Mouse (Mus musculus): Measurements from ENCODE around the gene Plekhn1.

Gene Plekhn1

DNA sequence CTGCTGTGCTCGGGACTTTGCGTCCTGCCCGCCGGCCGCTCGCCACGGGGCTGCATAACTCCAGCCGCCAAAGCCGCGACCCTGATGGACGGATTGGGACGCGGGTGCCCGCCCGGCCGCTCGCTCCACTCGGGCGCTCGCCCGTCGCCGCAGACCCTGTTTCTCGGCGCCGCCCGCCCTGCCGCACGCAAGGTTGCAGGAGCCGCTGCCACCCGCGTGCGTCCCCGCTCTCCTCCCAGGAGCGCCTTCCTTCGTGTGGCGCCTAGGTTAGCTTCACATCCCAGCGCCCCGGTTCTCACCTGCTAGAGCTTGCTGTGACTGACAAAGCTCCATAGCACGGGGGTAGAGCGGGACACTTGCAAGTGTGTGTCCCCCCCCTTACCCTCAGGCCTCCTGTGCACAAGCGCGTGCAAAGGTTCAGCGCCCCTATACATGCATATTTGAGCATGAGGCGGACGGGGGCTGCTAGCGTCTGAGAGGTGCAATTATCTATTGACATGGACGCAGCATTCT is at the start of gene Plekhn1:
Plekhn1 (minus strand) TSS at position 157 of the 513 bp plus-strand sequence.
- DNase-seq (ENCODE audit: low read depth, low spot score), result peak; percentile 60

DNA sequence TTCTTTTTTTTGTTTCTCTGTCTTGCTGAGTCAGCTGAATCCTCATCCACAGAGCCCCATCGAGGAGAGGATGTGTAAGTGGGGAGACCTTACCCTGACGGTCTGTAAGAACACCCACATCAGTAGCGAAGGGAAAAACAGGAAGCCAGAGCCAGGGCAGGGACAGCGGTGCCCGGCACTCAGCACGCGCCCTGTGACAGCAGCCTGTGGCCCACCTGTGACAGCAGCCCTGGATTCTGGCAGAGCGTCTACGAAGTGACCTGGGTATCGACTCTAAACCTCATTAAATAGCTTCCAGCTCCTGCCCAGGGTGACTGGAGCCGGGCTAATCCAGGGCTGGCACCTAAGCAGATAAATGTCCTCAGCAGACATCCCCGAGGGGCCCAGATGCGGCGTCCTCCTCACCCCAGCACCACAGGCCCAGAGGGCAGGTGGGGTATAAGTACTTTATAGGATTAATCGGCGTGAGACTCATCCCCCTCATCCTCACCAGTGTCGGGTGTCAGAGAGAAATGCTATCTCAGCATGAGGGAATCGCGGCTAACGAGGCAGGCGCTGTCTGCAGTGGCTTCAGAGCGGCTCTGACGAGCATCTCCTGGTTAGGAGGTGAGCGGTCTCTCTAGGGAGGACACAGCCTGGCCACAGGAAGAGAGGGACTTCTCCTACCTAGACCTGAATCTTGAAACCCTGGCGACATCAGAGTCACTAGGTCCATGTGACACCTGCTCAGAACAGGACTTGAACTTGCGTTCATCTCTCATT is 20.6 kb upstream of the Plekhn1 start, which contains the start of gene Samd11:
Samd11 (minus strand) TSS at position 580 of the 762 bp plus-strand sequence.
- DNase-seq (ENCODE audit: low read depth, low spot score), result no peak

DNA sequence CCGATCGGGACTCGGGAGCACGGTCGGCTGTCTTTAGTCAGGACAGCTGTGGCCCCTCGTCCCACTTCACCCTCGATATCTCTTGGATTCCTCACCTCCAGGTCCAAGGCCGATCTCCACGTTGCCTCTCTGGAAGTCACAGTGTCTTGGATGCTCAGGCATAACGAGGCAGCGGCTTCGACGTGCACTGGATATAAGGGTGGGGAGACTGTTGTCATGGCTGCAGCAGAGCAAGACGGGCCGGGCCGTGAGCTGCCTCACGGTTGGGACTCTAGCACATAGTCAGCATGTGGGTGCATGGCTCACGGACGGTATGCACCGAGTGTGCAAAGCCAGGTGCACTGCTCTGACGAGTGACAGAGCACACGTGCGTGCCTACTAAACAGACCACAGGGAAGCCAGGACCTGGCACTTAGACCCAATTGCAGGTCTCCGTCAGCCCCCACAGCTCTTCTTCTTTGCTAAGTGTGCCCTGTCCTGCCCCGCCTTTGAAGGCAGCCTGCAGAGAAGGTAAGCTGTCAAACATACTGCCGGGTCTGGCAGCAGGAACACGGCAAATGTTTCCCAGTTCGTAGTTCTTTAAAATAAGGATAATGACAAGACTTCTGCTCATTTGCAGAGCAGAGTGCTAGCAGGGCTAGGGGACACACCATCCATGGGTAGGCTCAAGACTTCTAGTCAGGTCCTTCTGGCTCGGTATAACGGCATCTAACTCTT is 19.9 kb upstream of the Plekhn1 start:
- no peak for DNase-seq (ENCODE audit: low read depth, low spot score)

DNA sequence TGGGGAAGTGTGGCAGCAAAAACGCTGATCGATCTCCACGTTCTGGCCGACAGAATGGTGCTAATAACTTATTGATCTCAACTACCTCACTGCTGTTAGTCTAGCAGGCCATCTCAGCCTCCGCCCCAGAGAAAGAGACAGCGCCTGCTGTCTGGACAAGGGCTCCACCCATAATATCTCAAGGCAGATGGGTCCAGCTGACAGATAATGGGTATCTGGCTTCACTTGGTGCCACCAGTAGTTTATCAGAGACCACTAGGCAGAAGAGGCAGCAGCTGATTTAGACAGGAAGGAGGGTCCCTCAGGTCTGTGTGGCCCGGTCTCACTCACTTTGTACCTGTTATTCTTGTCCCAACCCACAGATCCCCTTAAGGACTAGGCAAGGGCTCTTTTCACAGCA is 18.4 kb upstream of the Plekhn1 start:
- no peak for DNase-seq (ENCODE audit: low read depth, low spot score)

DNA sequence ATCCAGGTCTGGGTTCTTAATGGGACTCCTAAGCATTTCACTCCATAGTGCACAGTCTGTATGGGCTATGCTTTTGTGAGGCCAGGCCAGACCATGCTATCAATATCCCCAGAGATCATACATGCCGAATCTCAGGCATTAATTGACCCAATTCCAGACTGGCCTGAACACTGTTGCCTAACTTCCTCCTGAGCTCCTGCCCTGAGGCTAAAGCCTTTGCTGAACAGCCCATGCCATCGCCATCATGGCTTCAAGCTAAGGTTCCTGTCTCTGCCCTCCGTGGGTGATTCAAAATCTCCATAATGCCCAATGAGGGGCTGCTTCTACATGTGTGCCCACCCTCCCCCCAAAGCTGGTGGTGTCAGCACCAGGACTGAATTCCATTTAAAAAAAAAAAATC is 18.0 kb upstream of the Plekhn1 start:
- no peak for DNase-seq (ENCODE audit: low read depth, low spot score)

DNA sequence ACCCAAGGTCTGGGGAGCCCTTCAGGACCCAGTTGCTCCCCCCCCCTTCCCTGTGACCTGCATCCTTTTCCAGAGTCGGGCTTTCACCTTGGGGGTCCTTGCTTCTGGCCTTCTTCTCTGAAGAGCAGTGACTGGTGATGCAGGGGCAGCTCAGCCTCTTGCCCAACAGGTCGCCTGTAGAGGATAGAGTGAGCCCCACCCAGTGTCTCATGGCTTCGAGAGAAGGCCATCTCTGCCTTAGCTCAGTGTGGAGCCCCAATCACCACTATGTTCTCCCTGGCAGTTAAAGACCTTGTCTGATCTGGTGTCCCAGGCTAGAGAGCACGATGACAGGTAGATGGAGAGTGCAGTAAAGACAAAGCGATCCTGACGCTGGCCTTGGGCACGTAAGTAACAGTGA is 17.5 kb upstream of the Plekhn1 start:
- no peak for DNase-seq (ENCODE audit: low read depth, low spot score)

DNA sequence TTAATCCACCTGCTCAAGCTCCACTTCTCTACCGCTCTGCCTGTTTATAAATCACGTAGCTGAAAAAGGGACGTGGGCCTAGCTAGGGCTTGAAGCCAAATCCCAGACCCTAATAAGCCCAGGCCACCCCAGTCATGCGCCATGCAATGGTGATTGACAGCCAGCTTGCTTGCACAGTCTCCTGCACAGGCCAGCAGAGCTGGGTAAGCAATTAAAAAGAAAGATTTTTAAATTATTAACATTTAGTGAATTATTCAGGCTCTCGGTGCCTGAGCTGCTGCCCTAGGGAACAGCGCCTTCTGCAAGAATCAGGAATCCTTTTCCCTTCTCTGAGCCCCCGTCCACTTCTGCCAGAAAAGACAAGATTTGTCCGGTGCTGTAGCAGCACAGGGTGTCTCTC is 16.4 kb upstream of the Plekhn1 start:
- DNase-seq (ENCODE audit: low read depth, low spot score), result no peak

DNA sequence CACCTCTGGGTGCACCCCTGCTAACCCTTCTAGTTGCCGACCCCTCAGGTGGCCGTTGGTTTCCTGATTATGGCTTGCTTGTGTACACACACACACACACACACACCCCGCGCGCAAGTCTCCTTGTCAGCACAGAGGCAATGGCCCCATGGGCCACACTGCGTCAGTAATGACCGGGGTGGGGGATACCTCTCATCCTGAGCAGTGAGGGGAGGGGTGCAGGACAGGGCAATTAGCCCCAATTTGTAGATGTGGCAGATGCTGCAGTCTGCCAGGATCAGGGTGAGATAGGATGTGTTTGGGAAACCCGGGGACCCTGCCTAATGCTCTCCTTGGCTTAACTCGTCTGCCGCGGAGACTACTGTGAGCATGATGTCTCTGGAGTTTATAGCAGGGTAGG is 14.9 kb upstream of the Plekhn1 start:
- DNase-seq (ENCODE audit: low read depth, low spot score), result no peak

DNA sequence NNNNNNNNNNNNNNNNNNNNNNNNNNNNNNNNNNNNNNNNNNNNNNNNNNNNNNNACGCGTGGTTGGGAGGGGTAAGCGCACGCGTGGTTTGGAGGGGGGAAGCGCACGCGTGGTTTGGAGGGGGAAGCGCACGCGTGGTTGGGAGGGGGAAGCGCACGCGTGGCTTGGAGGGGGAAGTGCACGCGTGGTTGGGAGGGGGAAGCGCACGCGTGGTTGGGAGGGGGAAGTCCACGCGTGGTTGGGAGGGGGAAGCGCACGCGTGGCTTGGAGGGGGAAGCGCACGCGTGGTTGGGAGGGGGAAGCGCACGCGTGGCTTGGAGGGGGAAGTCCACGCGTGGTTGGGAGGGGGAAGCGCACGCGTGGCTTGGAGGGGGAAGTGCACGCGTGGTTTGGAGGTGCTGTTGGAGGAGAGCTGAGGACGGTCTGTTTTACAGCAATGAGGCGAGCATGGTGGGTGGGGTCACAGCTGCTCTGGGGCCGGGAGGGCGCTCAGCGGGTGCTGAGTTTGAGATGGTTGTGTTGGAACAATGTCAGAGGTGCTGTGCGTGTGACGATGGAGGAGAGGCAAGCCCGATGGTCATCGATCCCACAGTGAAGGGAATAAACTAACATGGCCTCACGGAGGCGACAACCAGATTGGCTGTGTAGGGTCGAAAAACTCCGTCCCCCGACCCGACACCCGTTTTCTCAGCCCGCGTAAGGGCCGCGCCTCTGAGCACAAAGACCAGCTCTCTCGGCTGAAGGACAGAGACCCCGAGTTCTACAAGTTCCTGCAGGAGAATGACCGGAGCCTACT is 2.2 kb upstream of the Plekhn1 start:
- DNase-seq (ENCODE audit: low read depth, low spot score), result peak; percentile 52

DNA sequence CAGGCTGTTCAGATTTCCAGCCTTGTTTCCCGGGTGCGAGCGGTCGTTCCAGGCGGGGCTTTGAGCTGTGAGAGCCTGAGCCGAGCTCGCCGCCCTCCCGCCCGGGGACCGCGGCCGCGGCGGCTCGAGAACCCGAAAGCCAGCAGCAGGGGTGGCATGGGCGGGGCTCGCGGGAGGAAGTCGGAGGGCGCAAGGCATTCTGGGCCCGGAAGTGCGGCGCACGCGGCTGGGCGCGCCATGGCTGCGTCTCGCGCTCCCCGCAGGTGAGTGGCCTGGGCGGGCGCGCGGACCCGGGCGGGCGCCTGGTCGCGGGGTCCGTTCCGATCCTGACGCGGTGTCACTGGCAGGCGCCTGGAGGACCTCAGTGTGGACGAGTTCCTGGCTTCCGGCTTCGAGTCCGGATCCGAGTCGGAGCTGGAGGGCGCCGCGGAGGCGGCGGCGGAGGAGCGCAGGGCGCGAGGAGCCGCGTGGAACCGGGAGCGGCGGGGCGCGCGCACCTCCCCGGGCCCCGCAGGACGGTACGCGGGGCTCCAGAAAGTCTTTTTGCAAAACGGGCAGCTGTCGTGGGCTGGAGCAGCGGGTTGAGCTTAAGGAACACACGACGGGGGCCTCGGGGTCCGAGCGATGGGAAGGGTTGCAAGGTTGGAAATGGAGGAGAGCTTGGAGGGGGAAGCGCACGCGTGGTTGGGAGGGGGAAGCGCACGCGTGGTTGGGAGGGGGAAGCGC is 1.3 kb upstream of the Plekhn1 start, which contains the start of gene Noc2l:
Noc2l (plus strand) TSS at position 203 of the 726 bp plus-strand sequence.
- peak; percentile 90 for DNase-seq (ENCODE audit: low read depth, low spot score)

DNA sequence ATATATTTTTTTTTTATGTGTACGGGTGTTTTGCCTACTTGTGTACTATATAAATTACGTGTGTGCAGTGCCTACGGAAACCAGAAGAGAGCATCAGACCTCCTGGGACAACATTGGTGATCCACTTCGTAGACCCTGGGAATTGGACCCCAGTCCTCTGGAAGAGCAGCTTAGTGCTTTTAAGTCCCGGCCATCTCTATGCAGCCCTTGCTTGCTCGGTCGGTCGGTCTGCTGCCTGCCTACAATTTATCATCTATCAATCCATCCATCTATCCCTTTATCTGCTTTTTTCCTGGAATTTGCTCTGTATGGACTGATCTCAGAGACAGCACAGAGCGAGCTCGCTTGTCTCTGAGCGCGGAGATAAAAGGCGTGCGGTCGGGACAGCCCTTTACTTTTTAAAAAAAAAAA is 708 bp upstream of the Plekhn1 start:
- peak; percentile 78 for DNase-seq (ENCODE audit: low read depth, low spot score)

DNA sequence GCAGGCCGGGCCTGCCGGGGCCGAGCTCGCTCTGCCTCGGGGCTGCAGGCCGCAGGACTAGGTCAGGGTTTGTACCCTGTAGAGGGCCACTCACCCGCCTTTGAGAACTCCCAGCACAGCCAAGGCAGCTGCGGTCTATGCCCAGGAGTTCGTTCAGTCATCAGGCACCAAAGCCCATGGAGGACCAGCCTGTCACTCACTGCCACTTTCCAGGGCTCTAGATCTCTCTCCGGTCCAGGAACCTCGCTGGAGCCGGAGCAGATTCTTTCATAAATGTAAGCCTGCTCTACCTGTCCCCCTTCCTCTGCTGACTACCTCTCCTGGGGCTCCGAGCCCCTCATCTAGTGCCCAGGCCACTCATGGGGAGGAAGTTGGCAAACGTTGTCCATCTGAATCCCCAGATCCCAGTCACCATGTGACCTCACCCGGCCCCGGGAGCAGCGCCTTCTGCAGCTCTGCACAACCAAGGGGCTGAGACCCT is 596 bp downstream of the Plekhn1 start:
- no peak for DNase-seq (ENCODE audit: low read depth, low spot score)

DNA sequence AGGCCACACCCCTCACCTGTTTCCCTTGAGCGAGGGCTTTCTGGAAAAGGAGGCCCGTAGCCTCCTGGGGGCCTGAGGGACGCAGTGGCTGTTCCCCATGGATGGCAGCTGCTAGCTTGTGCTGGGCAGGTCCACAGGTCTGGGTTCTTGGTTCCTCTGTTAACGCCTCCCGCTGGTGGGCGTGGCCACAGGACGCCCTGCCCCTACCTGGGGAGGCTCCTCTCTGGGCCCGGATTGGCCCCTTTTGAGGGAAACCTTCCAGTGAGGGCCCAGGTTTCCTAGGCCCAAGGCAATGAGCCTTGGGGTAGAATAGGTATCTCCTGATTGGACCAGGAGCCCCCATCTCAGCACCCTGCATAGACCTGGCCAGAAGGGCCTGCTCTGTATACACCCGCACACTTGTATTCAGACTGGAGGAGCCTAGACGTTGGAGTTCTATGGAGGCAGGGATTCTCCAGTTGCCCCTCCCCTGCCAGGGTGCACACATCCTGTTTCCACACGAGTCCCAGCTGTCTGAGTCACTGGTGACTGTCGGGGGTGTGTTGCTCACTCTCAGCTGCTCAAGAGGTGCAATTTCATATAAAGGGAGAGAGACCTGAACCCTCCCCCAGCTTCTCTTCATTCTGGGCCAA is 6.1 kb downstream of the Plekhn1 start:
- peak; percentile 41 for DNase-seq (ENCODE audit: low read depth, low spot score)

DNA sequence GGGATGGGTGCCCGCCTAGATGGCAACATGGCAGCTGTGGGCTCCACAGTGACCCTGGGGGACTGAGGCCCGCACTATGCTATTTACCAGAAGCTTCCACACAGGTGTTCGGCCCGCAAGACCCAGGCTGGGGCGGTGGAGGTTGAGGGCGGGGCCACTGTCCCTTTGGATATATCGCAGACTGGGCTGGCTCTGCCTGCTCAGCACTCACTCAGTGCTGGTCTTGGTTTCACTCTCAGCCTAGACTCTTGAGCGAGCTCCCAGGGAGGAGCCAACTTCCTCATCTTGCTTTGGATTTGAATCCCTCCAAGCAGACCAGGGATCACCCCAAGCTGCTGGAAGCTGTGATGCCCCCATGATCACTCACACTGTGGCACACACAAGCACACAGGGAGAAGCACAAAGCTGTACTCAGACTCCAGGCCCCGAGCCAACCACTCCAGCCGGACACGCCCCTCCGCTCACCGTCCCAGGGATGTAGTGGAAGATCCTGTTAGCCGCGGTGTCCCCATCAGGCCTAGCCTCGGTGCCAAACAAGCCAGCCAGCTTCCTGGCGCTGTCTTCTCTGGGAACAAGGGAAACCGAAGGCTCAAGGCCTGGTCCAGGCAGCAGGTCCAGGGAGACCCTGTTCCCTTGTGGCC is 6.8 kb downstream of the Plekhn1 start:
- DNase-seq (ENCODE audit: low read depth, low spot score), result no peak

DNA sequence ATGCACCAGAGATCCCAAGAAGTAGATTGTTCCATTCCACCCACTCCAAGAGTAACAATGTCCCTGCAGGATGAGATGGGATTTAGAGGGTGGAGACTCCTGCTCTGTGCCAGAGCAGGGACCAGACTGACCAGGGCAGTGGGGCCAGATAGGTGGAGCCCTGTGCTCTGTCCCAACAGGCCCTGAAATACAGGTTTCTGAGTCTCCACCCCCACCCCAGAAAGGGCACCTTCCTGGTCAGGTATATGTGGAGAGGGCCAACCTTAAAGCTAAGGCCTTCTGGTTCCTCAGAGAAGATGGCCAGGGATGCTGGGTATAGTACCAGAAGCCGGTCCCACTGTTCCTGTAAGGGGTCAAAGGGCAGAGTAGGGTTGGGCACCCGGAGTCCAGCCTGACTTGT is 10.4 kb downstream of the Plekhn1 start:
- DNase-seq (ENCODE audit: low read depth, low spot score), result no peak

DNA sequence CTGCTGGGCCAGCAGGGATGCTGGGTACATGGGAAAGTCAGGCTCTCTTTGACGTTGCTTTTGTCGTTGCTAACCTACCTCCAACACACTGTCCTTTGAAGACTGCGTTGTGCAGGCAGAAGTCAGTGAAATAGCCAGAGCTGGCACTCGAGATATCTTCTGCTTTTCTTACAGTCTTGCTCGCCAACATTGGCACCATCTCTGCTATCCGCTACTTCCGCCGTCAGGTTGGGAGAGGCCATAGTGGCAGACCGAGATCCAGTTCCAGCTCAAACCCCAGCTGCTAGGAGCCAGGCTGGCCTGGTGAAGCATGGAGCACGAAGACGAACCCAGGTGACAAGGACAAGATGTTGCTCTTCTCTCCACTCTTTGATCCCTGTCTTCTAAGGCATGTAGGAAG is 14.7 kb downstream of the Plekhn1 start:
- no peak for DNase-seq (ENCODE audit: low read depth, low spot score)

DNA sequence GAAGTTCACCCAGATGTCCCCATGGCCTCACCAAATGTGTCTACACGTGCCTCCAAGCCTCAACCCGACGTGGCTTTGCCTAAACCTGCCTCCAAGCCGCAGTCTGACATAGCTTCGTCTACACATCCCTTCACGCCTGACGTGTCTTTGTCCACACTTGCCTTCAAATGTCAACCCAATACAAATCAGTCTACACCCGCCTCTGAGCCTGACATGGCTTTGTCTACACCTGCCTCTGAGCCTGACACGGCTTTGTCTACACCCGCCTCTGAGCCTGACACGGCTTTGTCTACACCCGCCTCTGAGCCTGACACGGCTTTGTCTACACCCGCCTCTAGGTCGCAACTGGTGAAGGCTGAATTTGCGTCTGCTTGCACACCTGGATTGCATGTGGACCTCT is 16.8 kb downstream of the Plekhn1 start:
- no peak for DNase-seq (ENCODE audit: low read depth, low spot score)

DNA sequence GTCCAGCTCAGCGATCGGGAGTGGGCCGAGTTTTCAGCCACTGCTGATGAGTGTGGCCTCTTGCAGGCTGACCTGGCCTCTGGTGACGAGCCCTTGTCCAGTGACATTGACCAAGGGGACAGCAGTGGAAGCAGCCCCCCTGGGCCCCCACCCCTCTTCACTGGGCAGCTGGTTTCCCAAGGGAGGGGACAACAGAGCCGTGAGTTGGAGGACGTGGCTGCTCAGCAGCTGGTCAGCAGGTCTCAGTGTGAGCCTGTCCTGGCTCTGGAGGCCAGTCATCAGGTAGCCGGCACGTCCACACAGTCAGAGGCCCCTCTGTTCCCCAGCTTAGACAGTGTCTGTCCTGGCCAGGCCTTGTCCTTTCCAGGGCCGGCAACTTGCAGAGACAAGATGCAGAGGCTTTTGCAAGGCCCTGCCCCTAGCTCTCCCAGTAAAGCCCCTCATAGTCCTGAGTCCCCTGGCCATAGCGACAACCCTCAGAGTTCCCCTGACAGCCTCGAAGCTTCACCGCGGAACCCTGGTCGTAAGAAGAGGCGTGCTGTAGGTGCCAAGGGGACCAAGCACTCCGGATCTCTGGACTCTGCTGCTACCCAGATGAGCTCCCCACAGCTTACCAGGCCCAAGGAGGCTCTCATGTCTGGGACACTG is 17.5 kb downstream of the Plekhn1 start:
- no peak for DNase-seq (ENCODE audit: low read depth, low spot score)

DNA sequence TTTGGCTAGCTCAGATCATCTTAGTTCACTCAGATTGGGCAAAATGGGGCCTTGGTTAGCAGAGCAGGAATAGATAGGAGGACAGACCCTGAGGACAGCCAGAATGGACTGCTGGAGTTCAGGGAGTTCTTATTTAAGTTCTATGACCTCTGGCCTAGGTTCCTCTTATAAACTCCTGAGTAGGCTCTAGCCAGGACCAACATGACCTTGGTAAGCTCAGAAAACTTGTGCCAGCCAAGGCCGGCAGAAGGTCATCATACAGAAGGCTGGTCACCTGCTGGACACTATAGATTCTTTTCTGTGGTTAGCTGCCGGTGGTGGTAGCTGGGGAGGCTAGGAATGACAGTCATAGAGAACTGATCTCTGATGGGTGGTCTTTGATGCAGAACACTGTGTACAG is 18.5 kb downstream of the Plekhn1 start:
- no peak for DNase-seq (ENCODE audit: low read depth, low spot score)

DNA sequence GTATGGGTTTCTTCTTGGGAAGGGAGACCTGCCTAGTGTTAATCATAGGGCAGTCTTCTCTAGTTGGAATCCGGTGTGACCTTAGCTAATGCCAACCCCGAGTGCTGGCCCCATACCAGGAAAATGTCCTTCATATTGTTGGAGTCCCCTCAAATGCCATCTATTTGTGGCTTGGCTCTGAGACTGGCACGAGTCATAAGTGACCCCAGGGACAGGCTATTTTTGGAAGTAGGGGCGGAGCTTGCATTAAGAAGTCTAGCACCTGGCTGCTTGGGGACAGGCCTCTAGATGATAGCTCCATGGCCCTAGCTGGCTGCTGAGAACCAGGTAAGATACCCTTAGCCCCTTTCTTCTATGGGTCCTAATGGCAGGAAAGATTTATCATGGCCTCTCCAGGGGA is 19.0 kb downstream of the Plekhn1 start, which contains the start of gene Perm1:
Perm1 (plus strand) TSS at position 220 of the 400 bp plus-strand sequence.
- no peak for DNase-seq (ENCODE audit: low read depth, low spot score)

Measured in ES-CJ7 (cell line).